Mouse (Mus musculus) hindbrain, postnatal 0 days (tissue): ENCODE data around the gene Atf7ip. TPM values are rescaled to one million over a fixed set of nuclear protein-coding genes. Genes with fewer than 3 reads are reported as not detected.

Experiments used
- ATAC-seq: fragments of 200-750 bp; cut with Nextera tagmentation; 2 replicates; pipeline ENCODE4 v1.8.0; 2017; ENCODE audit warnings: mild to moderate bottlenecking, moderate TSS enrichment, moderate library complexity
- DNase-seq: peaks from one replicate; pipeline ENCODE4 v3.0.0-alpha.2; 2015; ENCODE audit warnings: low spot score
- H3K27ac ChIP-seq: fragments of 300-500 bp; sonication (generic); 2 replicates; pipeline ENCODE4 v1.5.1; 2014; ENCODE audit warnings: mild to moderate bottlenecking
- H3K27me3 ChIP-seq: fragments of 300-500 bp; sonication (generic); 2 replicates; pipeline ENCODE4 v1.6.1; 2014; ENCODE audit warnings: low read length, mixed read lengths; ENCODE audit not compliant: insufficient read depth
- H3K36me3 ChIP-seq: fragments of 300-500 bp; sonication (generic); 2 replicates; pipeline ENCODE4 v1.6.1; 2014; ENCODE audit warnings: low read length, mixed read lengths; ENCODE audit not compliant: insufficient read depth
- H3K4me1 ChIP-seq: fragments of 300-500 bp; sonication (generic); 2 replicates; pipeline ENCODE4 v1.6.1; 2014; ENCODE audit warnings: antibody characterized with exemption, low read length, mixed read lengths; ENCODE audit not compliant: insufficient read depth
- H3K4me2 ChIP-seq: fragments of 300-500 bp; sonication (generic); 2 replicates; pipeline ENCODE4 v1.6.1; 2014; ENCODE audit warnings: low read depth, mild to moderate bottlenecking, low read length, moderate library complexity, mixed read lengths
- H3K4me3 ChIP-seq: fragments of 300-500 bp; sonication (generic); 2 replicates; pipeline ENCODE4 v1.5.1; 2014; ENCODE audit warnings: low read length
- H3K9ac ChIP-seq: fragments of 300-500 bp; sonication (generic); replicated peaks from 2 replicates; pipeline ENCODE4 v1.6.1; 2014; ENCODE audit warnings: mild to moderate bottlenecking, low read length, moderate library complexity, mixed read lengths
- H3K9me3 ChIP-seq: fragments of 300-500 bp; sonication (generic); 2 replicates; pipeline ENCODE4 v1.6.1; 2016; ENCODE audit warnings: low read length, mixed read lengths
- CTCF ChIP-seq: IDR thresholded peaks from 2 replicates; pipeline ENCODE4 v1.5.1; 2016; ENCODE audit warnings: antibody characterized with exemption, control low read depth, low read depth
- WGBS: fragments of 180-500 bp; shearing (Covaris S2); extraction: QIAGEN DNeasy Blood & Tissue Kit; methylation state at CpG from one replicate; pipeline ENCODE4 v1.1.7; 2014; 5-methylcytosine and 5-hydroxymethylcytosine counted together
- polyA plus RNA-seq: library from polyadenylated mRNA; unstranded; fragments of >200 nt; fragmentation: Nextera tagmentation; extraction: Ambion mirVana; gene quantifications from 2 replicates; pipeline ENCODE4 v1.2.1, GENCODE M21; 2015
- total RNA-seq: library from RNA; depleted of rRNA; stranded (reverse); fragments of >200 nt; gene quantifications from 2 replicates; pipeline ENCODE4 v1.2.3, GENCODE M21; 2014

The Atf7ip gene
- total and polyA plus RNA-seq, 2 experiments from 2014 or later, result 22.9 to 42.8 TPM

GRCm38 (mm10) chr6:136550596-136551304, 44.8 kb downstream of the Atf7ip start:
- no peaks in the 10 kb centered on the region for H3K36me3 ChIP-seq
- H3K9ac ChIP-seq, result no peak overlapping the region
- H3K9me3 ChIP-seq, result no peaks in the 10 kb centered on the region
- H3K4me1 ChIP-seq, result peaks cover 5% of the 10 kb centered on the region; the same call in 1 of the 2 replicates
- WGBS, result 34% methylated on average over 7 of the region's 7 CpGs
- peak overlapping the region; percentile 81 for H3K27ac ChIP-seq
- no peaks in the 10 kb centered on the region for H3K27me3 ChIP-seq
- no peak overlapping the region for H3K4me3 ChIP-seq
- peak; percentile 74 for ATAC-seq
- peak overlapping the region; percentile 43 for H3K4me2 ChIP-seq
- TF ChIP-seq CTCF, result no peak
- peak; percentile 81 for DNase-seq

GRCm38 (mm10) chr6:136551550-136552109, 45.7 kb downstream of the Atf7ip start:
- no peak for DNase-seq
- H3K4me2 ChIP-seq, result peak overlapping the region; percentile 43
- 71% methylated on average over 7 of the region's 7 CpGs for WGBS

GRCm38 (mm10) chr6:136553156-136553555, 47.2 kb downstream of the Atf7ip start:
- Histone ChIP-seq H3K27me3 (no peaks in the 10 kb centered on the region), H3K9ac (no peak overlapping the region), H3K9me3 (no peaks in the 10 kb centered on the region), H3K4me3 (no peak overlapping the region), H3K36me3 (no peaks in the 10 kb centered on the region), H3K4me2 (no peak overlapping the region), H3K27ac (peak overlapping the region; percentile 75), H3K4me1 (peaks cover 5% of the 10 kb centered on the region; the same call in 1 of the 2 replicates)
- 78% methylated on average over 5 of the region's 5 CpGs for WGBS
- ATAC-seq (no peak), DNase-seq (no peak)
- TF ChIP-seq CTCF, result no peak

More at GRCm38 (mm10) chr6:136551550-136552109, 45.7 kb downstream of the Atf7ip start:
- ATAC-seq, result no peak
- Histone ChIP-seq H3K27ac (0 out of 2 replicates have a peak overlapping the region, but pooled peaks have one; percentile 41), H3K4me3 (no peak overlapping the region), H3K9me3 (no peaks in the 10 kb centered on the region), H3K4me1 (peaks cover 5% of the 10 kb centered on the region; the same call in 1 of the 2 replicates), H3K27me3 (no peaks in the 10 kb centered on the region), H3K36me3 (no peaks in the 10 kb centered on the region), H3K9ac (no peak overlapping the region)
- no peak for TF ChIP-seq CTCF

- WGBS, result 31% methylated on average over 11 of the region's 11 CpGs
- ATAC-seq, result peak; percentile 84
Observed at GRCm38 (mm10) chr6:136553767-136554569, 48.0 kb downstream of the Atf7ip start.

GRCm38 (mm10) chr6:136554774-136555522, 49.0 kb downstream of the Atf7ip start:
- WGBS, result 83% methylated on average over 7 of the region's 7 CpGs
- peak overlapping the region; percentile 62; the same call in 1 of the 2 replicates for H3K27ac ChIP-seq
- no peaks in the 10 kb centered on the region for H3K9me3 ChIP-seq
- DNase-seq (peak; percentile 68), ATAC-seq (no peak)
- no peak for TF ChIP-seq CTCF
- H3K4me1 ChIP-seq, result peaks cover 5% of the 10 kb centered on the region; the same call in 1 of the 2 replicates
- H3K36me3 ChIP-seq, result 0 out of 2 replicates have a peak, but pooled peaks cover 3% of the 10 kb centered on the region
- no peaks in the 10 kb centered on the region for H3K27me3 ChIP-seq
- H3K9ac ChIP-seq, result no peak overlapping the region
- H3K4me2 ChIP-seq, result 0 out of 2 replicates have a peak overlapping the region, but pooled peaks have one; percentile 3
- H3K4me3 ChIP-seq, result no peak overlapping the region

More at GRCm38 (mm10) chr6:136553767-136554569, 48.0 kb downstream of the Atf7ip start:
- Histone ChIP-seq H3K27ac (peak overlapping the region; percentile 75), H3K27me3 (no peaks in the 10 kb centered on the region), H3K36me3 (no peaks in the 10 kb centered on the region), H3K4me1 (peaks cover 5% of the 10 kb centered on the region; the same call in 1 of the 2 replicates), H3K4me2 (peak overlapping the region; percentile 41), H3K4me3 (no peak overlapping the region), H3K9me3 (no peaks in the 10 kb centered on the region), H3K9ac (no peak overlapping the region)
- peak; percentile 90 for DNase-seq
- peak; percentile 17; the same call in 1 of the 2 replicates for TF ChIP-seq CTCF

- TF ChIP-seq CTCF, result peak; percentile 74
- peak overlapping the region; percentile 45; the same call in 1 of the 2 replicates for H3K27ac ChIP-seq
- H3K9ac ChIP-seq, result no peak overlapping the region
- 48% methylated on average over 5 of the region's 5 CpGs for WGBS
- peaks cover 5% of the 10 kb centered on the region; the same call in 1 of the 2 replicates for H3K4me1 ChIP-seq
- H3K36me3 ChIP-seq, result peaks cover 9% of the 10 kb centered on the region; the same call in 1 of the 2 replicates
- H3K4me2 ChIP-seq, result no peak overlapping the region
- H3K27me3 ChIP-seq, result no peaks in the 10 kb centered on the region
- no peak overlapping the region for H3K4me3 ChIP-seq
- DNase-seq (peak; percentile 73), ATAC-seq (no peak)
- H3K9me3 ChIP-seq, result no peaks in the 10 kb centered on the region
Observed at GRCm38 (mm10) chr6:136555523-136555915, 49.6 kb downstream of the Atf7ip start.
